Mouse (Mus musculus) liver, embryonic 11.5 days (tissue): ENCODE measurements around the gene Pagr1b. TPM values are rescaled to one million over a fixed set of nuclear protein-coding genes. Genes with fewer than 3 reads are reported as not detected.

Experiments used
- ATAC-seq: fragments of 200-750 bp; cut with Nextera tagmentation; replicated peaks from 2 replicates; pipeline ENCODE4 v1.8.0; 2017; ENCODE audit warnings: moderate number of reproducible peaks, mild to moderate bottlenecking, moderate TSS enrichment, moderate library complexity; ENCODE audit not compliant: low FRiP score
- DNase-seq: peaks from one replicate; pipeline ENCODE4 v3.0.0-alpha.2; 2017; ENCODE audit warnings: low spot score
- H3K27ac ChIP-seq: fragments of 300-500 bp; sonication (generic); 2 replicates; pipeline ENCODE4 v1.5.1; 2014; ENCODE audit warnings: mild to moderate bottlenecking, low read depth, low read length, control low read depth
- H3K27me3 ChIP-seq: fragments of 300-500 bp; sonication (generic); replicated peaks from 2 replicates; pipeline ENCODE4 v1.6.1; 2014; ENCODE audit warnings: low read length, mixed read lengths; ENCODE audit not compliant: control insufficient read depth, insufficient read depth
- H3K36me3 ChIP-seq: fragments of 300-500 bp; sonication (generic); 2 replicates; pipeline ENCODE4 v1.6.1; 2014; ENCODE audit warnings: mild to moderate bottlenecking, low read length, moderate library complexity, mixed read lengths; ENCODE audit not compliant: control insufficient read depth, insufficient read depth
- H3K4me1 ChIP-seq: fragments of 300-500 bp; sonication (generic); replicated peaks from 2 replicates; pipeline ENCODE4 v1.6.1; 2014; ENCODE audit warnings: low read length, mixed read lengths; ENCODE audit not compliant: control insufficient read depth, insufficient read depth
- H3K4me2 ChIP-seq: fragments of 300-500 bp; sonication (generic); 2 replicates; pipeline ENCODE4 v1.6.1; 2014; ENCODE audit warnings: mild to moderate bottlenecking, control low read depth, moderate library complexity
- H3K4me3 ChIP-seq: fragments of 300-500 bp; sonication (generic); 2 replicates; pipeline ENCODE4 v1.5.1; 2014; ENCODE audit warnings: low read depth, low read length, control low read depth
- H3K9ac ChIP-seq: fragments of 300-500 bp; sonication (generic); 2 replicates; pipeline ENCODE4 v1.6.1; 2014; ENCODE audit warnings: low read depth, low read length, control low read depth
- H3K9me3 ChIP-seq: fragments of 300-500 bp; sonication (generic); 2 replicates; pipeline ENCODE4 v1.6.1; 2016; ENCODE audit warnings: low read length, inconsistent platforms, mixed read lengths; ENCODE audit not compliant: control insufficient read depth
- WGBS: fragments of 180-500 bp; shearing (Covaris S2); extraction: QIAGEN DNeasy Blood & Tissue Kit; methylation state at CpG from one replicate; pipeline ENCODE4 v1.1.7; 2014; 5-methylcytosine and 5-hydroxymethylcytosine counted together
- microRNA-seq: library from miRNA; unstranded; fragments of <30 nt; microRNA quantifications from one replicate; pipeline ENCODE4, GENCODE M21; 2017; ENCODE audit warnings: borderline number of aligned reads
- polyA plus RNA-seq: library from polyadenylated mRNA; unstranded; fragments of >200 nt; fragmentation: Nextera tagmentation; extraction: Ambion mirVana; gene quantifications from 2 replicates; pipeline ENCODE4 v1.2.1, GENCODE M21; 2014

The Pagr1b gene
- polyA plus RNA-seq, 1 experiment from 2014 or later = 0.41 TPM

DNA sequence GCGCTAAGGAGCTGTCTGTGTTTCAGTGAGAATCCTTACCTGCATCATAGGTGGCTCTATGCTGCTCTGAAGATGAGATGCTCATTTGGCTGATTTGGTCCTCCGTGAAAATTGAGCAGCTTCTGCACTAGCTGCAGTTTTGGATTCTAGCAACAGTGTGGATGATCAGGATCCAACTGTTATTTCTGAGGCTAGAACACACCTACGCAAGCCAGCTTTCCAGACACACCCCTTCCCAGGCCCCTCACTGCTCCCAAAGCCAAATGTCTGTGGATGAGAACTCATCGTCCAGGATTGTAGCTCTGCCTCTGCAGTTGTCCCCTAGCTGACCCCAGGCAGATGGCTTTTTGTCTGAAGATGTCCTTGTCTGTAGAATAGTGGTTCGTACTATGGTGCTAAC is 55.2 kb downstream of the Pagr1b start:
- H3K9ac ChIP-seq = no peak overlapping the region
- H3K4me2 ChIP-seq = no peak overlapping the region
- peaks cover 17% of the 10 kb centered on the region for H3K27me3 ChIP-seq
- H3K36me3 ChIP-seq = no peaks in the 10 kb centered on the region
- H3K9me3 ChIP-seq = no peaks in the 10 kb centered on the region
- DNase-seq (no peak), ATAC-seq (no peak)
- H3K27ac ChIP-seq = no peak overlapping the region
- no peak overlapping the region for H3K4me3 ChIP-seq
- 77% methylated on average over 5 of the region's 5 CpGs for WGBS
- H3K4me1 ChIP-seq = no peaks in the 10 kb centered on the region

DNA sequence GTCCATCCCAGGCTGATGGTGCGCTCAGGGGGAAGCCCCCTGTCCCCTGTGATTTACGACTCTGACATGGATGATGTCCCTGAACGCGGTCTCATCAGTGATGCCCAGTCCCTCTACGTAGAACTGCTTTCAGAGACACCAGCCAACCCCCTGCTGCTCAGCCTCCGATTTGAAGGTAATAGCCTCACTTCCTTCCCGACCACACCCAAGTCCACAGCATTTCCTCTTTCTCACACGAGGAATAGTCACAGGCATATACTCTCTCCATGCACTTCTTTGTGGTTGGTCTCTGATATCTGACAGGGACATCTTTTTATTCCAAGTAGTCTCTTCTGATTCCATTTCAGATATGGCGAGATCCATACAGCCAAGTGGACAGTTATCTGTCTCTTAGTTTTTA is 56.5 kb downstream of the Pagr1b start:
- WGBS = 56% methylated on average over 9 of the region's 9 CpGs
- Histone ChIP-seq H3K9ac (no peak overlapping the region), H3K27ac (no peak overlapping the region), H3K4me1 (no peaks in the 10 kb centered on the region), H3K4me2 (no peak overlapping the region), H3K4me3 (no peak overlapping the region), H3K27me3 (peaks cover 17% of the 10 kb centered on the region), H3K36me3 (no peaks in the 10 kb centered on the region), H3K9me3 (no peaks in the 10 kb centered on the region)
- no peak for DNase-seq
- ATAC-seq = no peak

DNA sequence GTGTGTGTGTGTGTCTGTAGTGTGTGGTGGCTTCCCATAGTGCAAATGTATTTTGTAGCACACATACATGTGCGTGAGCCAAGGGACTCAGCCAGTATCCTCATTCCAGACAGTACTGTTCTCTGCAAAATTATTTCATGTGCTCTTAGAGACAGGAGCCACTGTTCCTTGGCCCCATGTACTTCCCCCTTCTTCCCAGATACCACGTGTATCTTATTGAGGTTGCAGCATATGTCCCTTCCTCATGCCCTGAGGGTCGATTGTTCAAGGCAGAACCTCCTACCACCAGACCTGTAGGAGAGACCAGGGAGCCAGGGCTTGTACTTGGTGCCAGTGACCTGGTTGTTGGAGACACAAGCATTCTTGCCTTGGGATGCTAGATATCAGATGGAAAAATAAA is 61.2 kb downstream of the Pagr1b start:
- DNase-seq (no peak), ATAC-seq (no peak)
- Histone ChIP-seq H3K4me3 (no peak overlapping the region), H3K27ac (no peak overlapping the region), H3K27me3 (peaks cover 32% of the 10 kb centered on the region), H3K9me3 (no peaks in the 10 kb centered on the region), H3K9ac (no peak overlapping the region), H3K36me3 (no peaks in the 10 kb centered on the region), H3K4me2 (no peak overlapping the region), H3K4me1 (peaks cover 3% of the 10 kb centered on the region; the same call in 1 of the 2 replicates)
- WGBS = 42% methylated on average over 3 of the region's 3 CpGs

- no peak overlapping the region for H3K9ac ChIP-seq
- peaks cover 35% of the 10 kb centered on the region for H3K27me3 ChIP-seq
- ATAC-seq (no peak), DNase-seq (no peak)
- H3K4me3 ChIP-seq = no peak overlapping the region
- no peaks in the 10 kb centered on the region for H3K36me3 ChIP-seq
- no peaks in the 10 kb centered on the region for H3K9me3 ChIP-seq
- peaks cover 10% of the 10 kb centered on the region for H3K4me1 ChIP-seq
- H3K27ac ChIP-seq = no peak overlapping the region
- 0% methylated on average over 8 of the region's 8 CpGs for WGBS
- H3K4me2 ChIP-seq = no peak overlapping the region
Observed at GRCm38 (mm10) chr7:126952646-126953045, 63.6 kb downstream of the Pagr1b start.

GRCm38 (mm10) chr7:126951741-126952140 is 64.5 kb downstream of the Pagr1b start:
- Histone ChIP-seq H3K27me3 (peaks cover 35% of the 10 kb centered on the region), H3K27ac (no peak overlapping the region), H3K9ac (no peak overlapping the region), H3K9me3 (no peaks in the 10 kb centered on the region), H3K4me2 (no peak overlapping the region), H3K4me3 (no peak overlapping the region), H3K4me1 (peaks cover 10% of the 10 kb centered on the region), H3K36me3 (no peaks in the 10 kb centered on the region)
- DNase-seq = no peak
- 15% methylated on average over 4 of the region's 4 CpGs for WGBS
- ATAC-seq = no peak

Small RNAs within 50 kb of the gene (microRNA-seq; reads per million reads assigned to microRNA genes)
- gene Gm44343 = not detected

Other genes with a start within 250 kb of the Pagr1b start
- gene Ypel3, start 239.5 kb downstream of the Pagr1b start, polyA plus RNA-seq = 49.1 and 52.2 TPM in 2 replicates
- gene Tbx6, start 235.0 kb downstream of the Pagr1b start, polyA plus RNA-seq = 0.22 and 0.55 TPM in 2 replicates
- gene Ppp4c, start 224.0 kb downstream of the Pagr1b start, polyA plus RNA-seq = 266 and 269 TPM in 2 replicates
- gene Fam57b, start 218.8 kb downstream of the Pagr1b start, polyA plus RNA-seq = 0.21 TPM in 1 of 2 replicates, not detected in the other
- not detected in 2 replicates for gene 4930451I11Rik, start 184.8 kb downstream of the Pagr1b start, polyA plus RNA-seq
- 0.52 and 1.6 TPM in 2 replicates for gene Doc2a, start 169.1 kb downstream of the Pagr1b start, polyA plus RNA-seq
- gene Hirip3, start 154.5 kb downstream of the Pagr1b start, polyA plus RNA-seq = 17.3 and 24.6 TPM in 2 replicates
- gene Ino80e, start 154.1 kb downstream of the Pagr1b start, polyA plus RNA-seq = 124 and 130 TPM in 2 replicates
- gene Taok2, start 131.8 kb downstream of the Pagr1b start, polyA plus RNA-seq = 23.0 and 24.0 TPM in 2 replicates
- 23.2 and 23.9 TPM in 2 replicates for gene Tmem219, start 93.6 kb downstream of the Pagr1b start, polyA plus RNA-seq
- 15.7 and 16.5 TPM in 2 replicates for gene Kctd13, start 87.6 kb downstream of the Pagr1b start, polyA plus RNA-seq
- not detected in 2 replicates for gene Asphd1, start 66.9 kb downstream of the Pagr1b start, polyA plus RNA-seq
- 0.27 TPM in 2 replicates for gene Sez6l2, start 65.9 kb downstream of the Pagr1b start, polyA plus RNA-seq
- gene Cdipt, start 40.6 kb downstream of the Pagr1b start, polyA plus RNA-seq = 72.2 and 74.4 TPM in 2 replicates
- gene Cdiptos, start 40.4 kb downstream of the Pagr1b start, polyA plus RNA-seq = 0.67 and 1.0 TPM in 2 replicates
- gene Mvp, start 1.9 kb downstream of the Pagr1b start, polyA plus RNA-seq = 8.3 and 9.4 TPM in 2 replicates
- 45.6 and 75.0 TPM in 2 replicates for gene Pagr1a, start 868 bp upstream of the Pagr1b start, polyA plus RNA-seq
- gene Gm42742, start 4.6 kb upstream of the Pagr1b start, polyA plus RNA-seq = 19.8 and 52.9 TPM in 2 replicates
- 4.5 and 5.4 TPM in 2 replicates for gene Prrt2, start 4.7 kb upstream of the Pagr1b start, polyA plus RNA-seq
- gene Maz, start 10.6 kb upstream of the Pagr1b start, polyA plus RNA-seq = 90.8 and 98.8 TPM in 2 replicates
- 152 and 170 TPM in 2 replicates for gene Kif22, start 26.0 kb upstream of the Pagr1b start, polyA plus RNA-seq
- gene Zg16, start 70.8 kb upstream of the Pagr1b start, polyA plus RNA-seq = not detected in 2 replicates
- 12.3 and 13.7 TPM in 2 replicates for gene AI467606, start 74.9 kb upstream of the Pagr1b start, polyA plus RNA-seq
- gene Qprt, start 105.7 kb upstream of the Pagr1b start, polyA plus RNA-seq = 43.8 and 44.2 TPM in 2 replicates
- 12.7 and 14.4 TPM in 2 replicates for gene Spn, start 121.3 kb upstream of the Pagr1b start, polyA plus RNA-seq
- 50.3 and 59.5 TPM in 2 replicates for gene Cd2bp2, start 179.6 kb upstream of the Pagr1b start, polyA plus RNA-seq
- 28.2 and 29.0 TPM in 2 replicates for gene Tbc1d10b, start 192.0 kb upstream of the Pagr1b start, polyA plus RNA-seq
- 31.5 and 33.6 TPM in 2 replicates for gene Mylpf, start 192.4 kb upstream of the Pagr1b start, polyA plus RNA-seq
- gene Zfp553, start 216.6 kb upstream of the Pagr1b start, polyA plus RNA-seq = 17.2 TPM in 2 replicates
- 14.9 and 17.5 TPM in 2 replicates for gene Sept1, start 216.6 kb upstream of the Pagr1b start, polyA plus RNA-seq
- 45.9 and 47.3 TPM in 2 replicates for gene Zfp771, start 227.8 kb upstream of the Pagr1b start, polyA plus RNA-seq
- 266 and 275 TPM in 2 replicates for gene Dctpp1, start 244.2 kb upstream of the Pagr1b start, polyA plus RNA-seq